Mouse (Mus musculus) mouse embryonic stem cell (cell line): ENCODE data around the gene Snn.

Experiments
- in situ Hi-C, 2 experiments: fragments of 300-500 bp; cut with MboI; formaldehyde crosslinking; loops; 1 replicate in 1 of 2; 3 replicates in 1 of 2; pipeline ENCODE4 v1.14.3; 2019 to 2020; ENCODE audit warnings: low sequenced_read_pairs in 2 of 2, low pct_unique_long_range_greater_than_20kb in 1 of 2, mixed read lengths in 1 of 2; ENCODE audit not compliant: unreplicated experiment in 1 of 2

Snn gene

GRCm38 (mm10) chr16:11071176-11071575 lies 10.4 kb downstream of the Snn start:
- in situ Hi-C loops, result no loop called here

- in situ Hi-C loops, result no loop called here
Measured at GRCm38 (mm10) chr16:11071887-11072286, 11.1 kb downstream of the Snn start.

DNA sequence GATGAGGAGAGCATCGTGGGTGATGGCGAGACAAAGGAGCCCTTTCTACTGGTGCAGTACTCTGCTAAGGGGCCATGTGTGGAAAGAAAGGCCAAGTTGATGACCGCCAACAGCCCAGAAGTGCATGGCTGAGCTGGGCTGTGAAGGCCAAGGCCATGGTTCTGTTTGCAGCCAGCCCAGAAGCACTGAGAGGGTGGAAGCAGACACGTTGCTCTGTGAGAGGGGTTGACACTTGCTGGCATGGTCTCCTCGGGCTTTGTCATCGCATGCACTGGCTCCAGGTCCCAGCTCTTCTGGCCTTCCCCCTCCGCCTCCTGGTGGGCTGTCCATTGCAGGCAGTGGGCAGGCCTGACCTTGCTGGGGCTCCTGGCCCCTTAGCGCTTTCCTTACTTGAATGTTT lies 11.7 kb downstream of the Snn start:
- in situ Hi-C loops, result no loop called here

- in situ Hi-C loops, result no loop called here
Measured at GRCm38 (mm10) chr16:11073060-11073459, 12.3 kb downstream of the Snn start.

- in situ Hi-C loops, result no loop called here
Measured at GRCm38 (mm10) chr16:11077601-11078201, 17.0 kb downstream of the Snn start.

DNA sequence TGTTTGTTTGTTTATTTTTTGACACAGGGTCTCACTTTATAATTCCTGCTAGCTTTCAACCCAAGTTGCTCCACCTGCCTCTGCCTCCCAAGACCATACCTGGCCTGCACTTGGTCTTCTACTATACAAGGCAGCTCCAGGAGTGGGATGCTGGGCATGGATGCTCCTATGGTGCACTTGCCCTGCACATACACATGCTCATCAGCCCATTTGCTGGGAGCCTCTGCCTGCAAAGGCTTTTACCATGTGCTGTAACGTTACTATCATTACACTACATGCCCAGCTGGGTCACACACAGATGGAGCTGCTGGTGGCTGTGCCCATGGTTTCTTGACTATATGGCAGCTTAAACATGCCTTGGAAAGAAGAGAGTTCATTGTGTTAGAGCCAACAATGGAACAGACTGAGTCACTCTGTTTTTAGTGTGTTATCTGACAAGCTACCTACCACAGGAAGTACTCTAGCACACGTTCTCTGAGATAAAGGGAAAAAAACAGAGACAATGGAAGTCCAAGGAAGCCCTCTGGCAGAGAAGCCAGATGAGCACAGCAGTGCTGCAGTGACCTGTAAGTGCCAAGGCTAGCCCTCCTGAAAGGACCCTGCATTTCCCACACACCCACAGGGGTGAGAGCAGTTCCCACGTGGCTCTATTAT lies 17.6 kb downstream of the Snn start:
- in situ Hi-C loops, result no loop called here

GRCm38 (mm10) chr16:11084181-11084580 lies 23.4 kb downstream of the Snn start:
- in situ Hi-C loops, result no loop called here

DNA sequence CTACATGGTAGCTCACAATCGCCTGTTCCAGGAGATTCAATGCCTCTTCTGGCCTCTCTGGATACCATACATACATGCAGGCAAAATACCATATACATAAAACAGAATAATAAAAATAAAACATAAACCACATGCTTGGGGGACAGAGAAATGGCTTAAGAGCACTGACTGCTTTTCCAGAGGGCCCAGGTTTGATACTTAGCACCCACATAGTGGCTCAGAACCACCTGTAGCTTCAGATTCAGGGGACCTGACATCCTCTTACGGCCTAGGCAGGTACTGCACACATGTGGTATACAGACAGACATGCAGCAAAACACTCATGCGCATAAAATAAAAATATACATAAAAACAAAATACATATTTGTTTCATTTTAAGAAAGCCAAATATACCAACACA lies 25.6 kb downstream of the Snn start:
- in situ Hi-C loops, result no loop called here

GRCm38 (mm10) chr16:11086856-11087588 lies 26.3 kb downstream of the Snn start:
- in situ Hi-C loops, result no loop called here

DNA sequence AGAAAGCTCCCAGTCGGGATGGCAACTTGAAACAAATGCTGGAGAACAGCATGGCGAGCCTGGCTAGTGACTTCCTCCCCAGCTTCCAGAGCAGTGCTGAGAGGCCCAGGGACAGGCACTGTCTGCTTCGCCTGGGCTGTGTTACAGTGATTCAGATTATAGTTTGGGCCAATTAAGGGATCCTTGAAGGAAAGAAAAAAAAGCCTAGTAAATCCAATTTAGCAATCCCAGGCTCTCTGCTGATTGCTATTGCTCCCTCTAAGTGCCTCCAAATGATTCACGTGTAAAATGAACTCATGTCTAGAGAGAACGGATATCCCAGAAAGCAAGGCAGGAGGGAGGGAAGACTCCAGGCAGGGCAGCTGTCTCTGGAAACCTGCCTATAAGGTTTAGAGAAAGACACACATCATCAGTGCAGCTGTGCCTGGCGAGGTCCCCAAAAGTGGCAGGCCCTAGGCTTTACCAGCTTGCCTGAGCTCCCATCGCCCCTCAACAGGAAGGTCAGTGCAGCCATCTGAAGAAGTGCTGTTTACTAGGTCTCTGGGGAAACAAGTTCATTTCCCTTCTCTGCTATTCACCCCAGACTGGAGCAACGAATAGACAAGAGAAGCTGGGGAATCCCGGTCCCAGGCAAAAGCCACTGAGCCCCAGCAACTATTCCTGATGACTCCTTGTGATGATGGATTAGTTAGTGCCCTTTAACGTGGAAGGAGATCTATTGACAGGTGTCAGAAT lies 30.3 kb downstream of the Snn start:
- in situ Hi-C loops, result no loop called here

- in situ Hi-C loops, result no loop called here
Measured at GRCm38 (mm10) chr16:11092061-11092460, 31.3 kb downstream of the Snn start.

DNA sequence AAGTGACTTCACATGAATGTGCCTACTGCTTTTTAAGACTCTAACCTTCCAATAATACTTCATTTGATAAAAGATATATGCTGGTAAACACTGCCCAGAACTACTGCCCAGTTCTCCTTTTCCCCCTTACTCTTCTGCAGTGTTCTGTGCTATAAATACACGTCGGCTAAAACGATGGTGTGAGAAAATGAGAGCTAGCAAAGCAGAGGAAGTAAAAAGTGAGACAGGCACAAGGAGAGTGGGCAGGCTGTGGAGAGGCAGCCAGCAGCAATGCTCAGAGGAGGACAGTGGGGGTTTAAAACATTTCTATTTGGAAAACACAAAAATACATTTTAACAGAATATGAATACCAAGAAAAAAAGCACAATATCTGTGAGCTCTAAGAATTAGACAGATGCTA lies 31.8 kb downstream of the Snn start:
- in situ Hi-C loops, result no loop called here

DNA sequence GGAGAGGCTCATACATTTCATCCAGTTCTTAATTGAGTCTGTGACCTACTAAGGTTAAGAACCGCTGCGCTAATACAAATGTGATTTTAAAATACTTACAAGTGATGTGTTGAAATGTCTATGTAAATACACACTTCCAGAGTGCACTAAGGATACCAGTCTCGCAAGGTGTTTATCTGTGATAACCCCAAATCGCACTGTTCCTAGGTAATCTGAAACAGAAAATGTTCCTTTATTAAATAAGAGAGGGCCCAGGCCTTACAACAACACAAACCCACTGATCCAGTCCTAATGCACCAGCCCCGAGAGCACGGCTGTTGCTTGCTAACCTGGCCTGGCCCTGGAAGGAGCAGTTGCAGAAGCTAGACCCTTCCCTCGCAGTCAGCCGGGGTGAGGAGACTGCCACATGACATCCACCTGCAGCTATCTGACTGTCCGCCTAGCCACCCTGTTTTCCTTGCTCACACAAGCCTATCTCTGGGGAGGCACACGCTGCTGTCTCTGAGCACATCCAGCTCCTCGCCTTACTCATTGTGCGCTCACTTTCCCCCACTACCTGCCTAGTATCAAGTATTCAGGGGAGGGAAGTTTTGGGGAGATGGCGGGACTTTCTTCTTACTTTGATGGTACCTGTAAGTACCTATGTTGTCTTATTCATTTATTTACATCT lies 33.1 kb downstream of the Snn start:
- in situ Hi-C loops, result no loop called here

DNA sequence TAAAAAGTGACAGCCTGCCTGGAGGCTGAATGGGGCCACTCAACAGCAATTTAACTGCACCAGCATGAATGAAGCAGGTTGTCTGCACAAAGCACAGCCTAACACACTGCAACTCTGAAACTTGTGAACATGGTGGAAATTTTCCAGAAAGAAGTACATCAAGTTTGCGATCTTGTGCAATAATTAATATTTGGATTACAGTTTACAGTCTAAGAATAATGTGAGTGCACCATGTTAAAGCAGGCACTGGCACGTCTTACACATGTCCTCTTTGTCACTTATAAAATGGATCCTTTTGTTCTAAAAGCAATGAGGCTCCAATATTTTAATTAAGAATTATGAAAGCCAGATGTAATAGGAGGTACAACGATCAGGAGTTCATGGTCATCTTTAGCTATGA lies 36.6 kb downstream of the Snn start:
- in situ Hi-C loops, result no loop called here

DNA sequence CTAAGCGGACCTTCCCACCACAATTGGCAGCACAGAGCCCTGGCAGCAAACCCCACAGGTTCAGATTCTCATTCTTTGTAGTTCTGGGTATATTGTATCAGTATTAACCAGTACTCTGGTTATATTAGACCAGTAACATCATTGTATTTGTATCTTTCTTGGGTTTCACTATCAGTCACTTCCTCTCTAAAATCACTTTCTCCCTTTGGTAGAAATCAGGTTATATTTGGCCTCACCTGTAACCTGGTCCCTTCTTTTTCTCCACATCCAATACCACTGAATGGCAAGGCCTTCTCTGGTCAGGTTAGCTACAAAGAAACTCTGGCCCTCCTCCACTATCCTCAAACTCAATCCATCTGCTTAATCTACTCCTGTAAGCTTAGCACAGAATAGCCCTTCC lies 44.2 kb downstream of the Snn start:
- in situ Hi-C loops, result no loop called here

DNA sequence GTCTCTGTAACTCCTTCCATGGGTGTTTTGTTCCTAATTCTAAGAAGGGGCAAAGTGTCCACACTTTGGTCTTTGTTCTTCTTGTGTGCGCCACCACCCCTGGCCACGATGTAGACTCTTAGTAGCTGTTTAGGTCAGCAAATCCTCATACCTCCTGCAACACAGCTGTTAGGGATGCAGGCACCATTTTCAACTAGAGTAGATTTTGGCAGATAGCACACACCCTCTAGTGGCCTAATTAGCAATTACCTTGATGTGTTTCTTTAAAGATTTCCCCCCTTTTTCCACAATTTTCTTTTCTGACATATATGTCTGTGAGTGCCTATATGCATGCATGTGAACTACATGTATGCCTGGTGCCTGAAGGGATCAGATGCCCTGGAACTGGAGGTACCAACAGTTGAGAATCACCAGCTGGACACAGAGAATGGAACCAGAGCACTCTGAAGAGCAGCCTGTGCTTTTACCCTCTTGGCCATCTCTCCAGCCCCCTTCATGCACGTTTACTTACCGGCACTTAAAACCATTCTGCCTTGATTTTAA lies 48.5 kb downstream of the Snn start:
- in situ Hi-C loops, result no loop called here

DNA sequence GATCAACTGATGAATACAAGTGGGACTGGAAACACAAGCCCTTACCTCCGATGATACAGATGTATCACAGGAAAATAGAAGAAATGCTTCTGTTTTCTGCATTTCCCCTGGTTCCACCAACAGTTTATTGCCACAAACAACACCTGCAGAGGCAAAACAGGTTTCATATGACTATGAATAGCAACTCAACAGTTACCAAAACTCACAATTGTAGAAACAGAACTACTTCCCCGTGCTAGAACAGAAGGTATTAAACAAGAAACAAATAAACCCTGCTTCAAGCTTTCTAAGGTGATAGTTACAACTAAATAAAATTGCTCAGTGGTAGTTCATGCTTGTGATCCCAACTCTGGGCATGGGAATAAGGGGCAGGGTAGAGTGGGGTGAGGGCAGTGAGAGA lies 61.9 kb downstream of the Snn start:
- in situ Hi-C loops, result no loop called here

DNA sequence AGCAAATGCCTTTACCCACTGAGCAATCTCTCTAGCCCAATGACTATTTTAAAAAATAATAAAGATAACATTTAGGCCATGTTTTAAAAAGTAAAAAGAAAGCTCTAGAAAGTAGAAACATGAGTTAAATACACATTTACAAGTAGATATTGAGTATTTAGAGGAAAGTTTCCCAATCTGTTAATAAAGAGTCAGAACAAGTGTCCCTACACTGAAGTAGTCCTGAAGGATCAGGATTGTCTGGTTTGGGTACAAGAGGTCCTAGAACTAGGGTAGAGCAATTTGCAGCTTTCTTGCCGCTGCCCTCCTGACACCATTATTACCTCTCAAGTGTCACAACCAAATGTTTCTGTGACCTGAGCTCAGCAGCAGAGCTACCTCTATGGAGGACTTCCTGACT lies 63.4 kb downstream of the Snn start:
- in situ Hi-C loops, result no loop called here
